Mouse (Mus musculus) gastrocnemius, postnatal 14 days (tissue): ENCODE results near the gene Slc12a8. TPM values are rescaled to one million over a fixed set of nuclear protein-coding genes. Genes with fewer than 3 reads are reported as not detected.

Source experiments
- DNase-seq: peaks from one replicate; pipeline ENCODE4 v3.0.0; 2021; ENCODE audit warnings: mixed read lengths
- intact Hi-C: fragments of 180-260 bp; cut with DNase I; formaldehyde crosslinking; loops from one replicate; pipeline ENCODE4 v1.15.1; 2025; ENCODE audit warnings: low total_unique reads
- total RNA-seq, 2 experiments: library from RNA; stranded (reverse); gene quantifications; 2 replicates each; pipeline ENCODE4 v1.2.3; 2021

The Slc12a8 gene
- total RNA-seq, 2 experiments from 2014 or later, result 0.20 to 0.21 TPM

DNA sequence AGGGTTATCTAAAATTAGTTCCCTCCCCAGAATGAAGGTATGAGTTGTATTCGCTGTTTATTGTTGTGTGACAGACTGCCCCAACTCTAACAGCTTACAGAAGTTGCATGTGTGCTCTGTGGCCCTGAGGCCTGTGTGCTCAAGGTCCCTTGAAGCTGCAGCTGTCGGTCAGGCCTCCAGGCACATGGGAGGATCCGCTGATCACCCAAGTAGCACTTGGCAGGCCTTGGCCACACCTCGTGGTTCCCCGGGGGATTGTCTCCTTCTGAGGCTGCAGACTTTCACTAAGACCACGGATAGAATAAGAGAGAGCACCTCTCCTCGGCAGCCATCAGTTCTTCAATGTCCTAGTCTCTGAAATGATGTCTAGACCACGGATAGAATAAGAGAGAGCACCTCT lies 19.3 kb downstream of the Slc12a8 start:
- DNase-seq, result no peak
- intact Hi-C loops, result no loop called here

GRCm38 (mm10) chr16:33537499-33538225 lies 20.5 kb downstream of the Slc12a8 start:
- intact Hi-C loops, result no loop called here
- no peak for DNase-seq

DNA sequence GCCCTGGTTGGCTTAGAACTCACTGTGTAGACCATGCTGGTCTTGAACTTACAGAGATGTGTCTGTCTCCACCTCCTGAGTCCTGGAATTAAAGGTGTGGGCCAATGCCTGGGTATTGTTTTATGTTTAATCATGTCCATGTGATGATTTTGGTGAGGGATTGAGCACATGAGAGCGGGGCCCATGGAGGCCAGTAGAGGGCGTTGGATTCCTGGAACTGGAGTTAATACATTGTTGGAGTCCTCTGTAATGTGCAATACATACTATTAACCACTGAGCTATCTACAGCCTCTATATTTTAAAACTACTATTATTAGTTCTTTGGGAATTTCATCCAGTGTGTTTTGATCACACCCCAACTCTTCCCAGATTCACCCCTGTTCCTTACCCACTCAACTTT lies 27.2 kb downstream of the Slc12a8 start:
- no peak for DNase-seq
- intact Hi-C loops, result no loop called here

GRCm38 (mm10) chr16:33545530-33545929 lies 28.4 kb downstream of the Slc12a8 start:
- intact Hi-C loops, result no loop called here
- no peak for DNase-seq

DNA sequence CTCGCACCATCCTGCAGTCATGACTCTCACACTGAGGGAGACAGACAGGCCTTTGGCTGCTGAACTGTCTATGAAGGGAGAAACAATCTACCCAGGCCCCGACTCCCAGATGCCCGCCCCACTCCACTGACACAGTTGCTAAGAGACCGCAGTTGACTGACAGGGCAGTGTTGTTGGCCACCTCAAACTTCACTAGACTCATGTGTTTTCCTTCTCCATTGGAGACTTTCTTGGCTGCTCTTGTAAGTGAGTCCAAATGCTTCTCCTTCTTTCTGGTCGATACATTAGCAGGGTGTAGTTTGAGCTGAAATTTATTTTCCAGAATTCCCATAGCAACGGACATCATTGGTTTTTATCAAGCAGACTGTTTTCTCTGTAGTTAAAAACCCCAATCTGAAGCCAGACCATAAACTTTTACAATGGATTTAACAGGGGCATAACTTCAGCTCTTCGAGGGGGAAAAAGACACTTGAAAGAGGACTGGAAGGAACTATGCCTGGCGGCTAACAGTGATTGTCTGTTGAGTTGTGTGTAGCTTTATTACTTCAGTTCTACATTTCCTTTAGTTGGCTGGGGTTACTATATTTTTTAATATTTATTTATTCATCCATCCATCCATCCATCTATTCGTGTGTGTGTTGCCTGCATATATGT lies 36.7 kb downstream of the Slc12a8 start:
- DNase-seq, result peak; percentile 40
- intact Hi-C loops, result loop anchor here (10.0 kb wide), 1 partner anchor 239 kb away; no protein-coding TSS in a partner anchor

DNA sequence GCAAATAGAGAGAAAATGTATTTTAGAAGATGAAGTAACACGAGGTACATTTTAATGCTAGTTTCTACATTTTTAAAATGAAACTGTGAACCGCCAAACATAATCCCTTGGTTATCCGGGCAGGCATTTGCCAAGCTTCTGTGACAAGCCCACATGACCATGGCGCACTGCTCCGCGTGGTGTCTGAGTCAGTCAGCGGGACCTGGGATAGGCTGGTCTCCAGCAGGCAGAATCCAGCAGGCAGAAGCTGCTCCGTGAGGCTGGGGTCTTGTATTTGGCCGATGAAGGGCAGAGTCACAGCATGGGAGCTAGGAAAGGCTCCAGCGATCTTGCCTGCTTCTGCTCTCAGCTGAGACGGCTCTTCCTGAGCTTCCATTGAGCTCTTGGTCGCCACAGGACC lies 41.0 kb downstream of the Slc12a8 start:
- no peak for DNase-seq
- intact Hi-C loops, result loop anchor here (10.0 kb wide), 1 partner anchor 243 kb away; no protein-coding TSS in a partner anchor

DNA sequence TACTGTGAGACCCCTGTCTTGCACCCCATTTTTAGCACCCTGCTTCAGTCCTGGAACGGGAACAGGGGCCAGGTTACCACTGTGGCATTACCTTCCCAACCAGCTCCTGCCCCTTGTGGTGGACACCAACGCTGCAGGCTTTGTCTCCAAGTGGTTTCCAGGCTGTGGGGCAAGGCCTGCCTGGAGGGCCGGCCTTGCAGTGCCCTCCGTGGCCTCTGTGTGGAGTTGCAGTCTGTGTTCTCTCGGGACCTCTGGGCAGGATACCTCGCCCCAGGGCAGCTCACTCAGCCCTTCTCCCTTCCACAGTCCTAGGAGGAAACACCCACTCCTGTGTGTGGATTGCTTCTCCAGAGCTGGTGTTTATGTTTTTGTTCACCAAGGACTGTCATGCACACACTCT lies 43.2 kb downstream of the Slc12a8 start:
- DNase-seq, result peak; percentile 86
- intact Hi-C loops, result loop anchor here (2.0 kb wide), 1 partner anchor 181 kb away; no protein-coding TSS in a partner anchor

- intact Hi-C loops, result loop anchor here (2.0 kb wide), 1 partner anchor 179 kb away; no protein-coding TSS in a partner anchor
- DNase-seq, result no peak
Measured at GRCm38 (mm10) chr16:33561308-33562009, 44.3 kb downstream of the Slc12a8 start.

- DNase-seq, result no peak
- intact Hi-C loops, result no loop called here
Measured at GRCm38 (mm10) chr16:33562874-33563537, 45.9 kb downstream of the Slc12a8 start.

DNA sequence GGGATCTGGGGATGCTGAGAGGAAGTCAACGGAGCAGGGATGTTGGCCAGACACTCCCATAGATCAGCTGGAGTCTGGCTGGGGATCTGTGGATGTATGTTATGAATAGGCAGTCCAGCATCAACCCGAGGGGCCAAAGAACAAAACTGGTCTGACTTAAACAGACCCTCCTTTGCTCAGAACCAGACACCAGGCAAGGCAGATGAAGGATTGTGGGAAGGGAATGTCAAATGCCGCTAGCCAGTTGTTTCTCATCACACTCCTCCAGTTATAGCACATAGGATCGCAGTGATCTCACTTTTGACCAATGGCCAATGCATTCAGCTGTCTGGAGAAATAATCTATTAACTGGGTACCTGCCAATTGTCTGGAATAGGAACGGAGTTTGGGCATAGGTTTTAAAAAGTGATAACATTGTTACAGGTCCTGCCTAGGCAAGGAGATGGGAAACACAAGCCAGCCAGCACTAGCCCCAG lies 46.4 kb downstream of the Slc12a8 start:
- no peak for DNase-seq
- intact Hi-C loops, result no loop called here

- DNase-seq, result no peak
- intact Hi-C loops, result no loop called here
Measured at GRCm38 (mm10) chr16:33566467-33566866, 49.3 kb downstream of the Slc12a8 start.

DNA sequence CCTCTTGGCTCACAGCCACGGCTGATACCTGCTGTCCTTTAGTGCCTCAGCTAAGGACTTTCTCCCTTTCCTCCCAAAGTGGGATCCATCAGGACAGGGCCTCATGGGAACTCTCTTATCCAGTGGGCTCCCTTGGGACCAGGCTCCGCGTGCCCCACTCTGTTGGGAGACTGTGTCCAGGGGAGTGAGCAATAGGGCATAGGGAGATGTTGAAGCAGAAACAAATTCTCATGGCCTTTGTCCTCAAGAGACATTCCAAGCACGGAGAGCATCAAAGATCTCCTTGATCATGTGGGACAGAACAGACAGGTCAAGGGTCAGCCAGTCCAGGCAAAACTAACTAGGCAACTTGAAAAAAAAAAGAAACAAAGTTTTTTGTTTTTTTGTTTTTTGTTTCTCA lies 50.6 kb downstream of the Slc12a8 start:
- no peak for DNase-seq
- intact Hi-C loops, result no loop called here

GRCm38 (mm10) chr16:33568269-33569016 lies 51.3 kb downstream of the Slc12a8 start:
- intact Hi-C loops, result no loop called here
- DNase-seq, result no peak

DNA sequence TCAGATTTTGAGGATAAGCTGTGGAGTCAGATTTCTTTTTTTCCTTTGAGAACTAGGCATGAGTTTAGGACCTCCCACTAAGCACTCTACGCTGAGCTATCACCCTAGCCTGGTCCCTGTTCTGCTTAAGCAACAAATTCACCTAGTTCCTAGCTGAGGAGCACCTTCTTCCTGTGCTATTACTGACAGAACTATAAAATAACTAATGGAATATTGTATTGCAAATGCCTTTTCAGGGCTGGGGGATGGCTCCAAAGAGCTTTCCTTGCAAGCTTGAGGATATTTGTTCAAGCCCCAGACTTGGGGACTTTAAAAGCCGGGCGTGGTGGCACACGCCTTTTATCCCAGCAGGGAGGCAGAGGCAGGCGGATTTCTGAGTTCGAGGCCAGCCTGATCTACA lies 55.5 kb downstream of the Slc12a8 start:
- DNase-seq, result no peak
- intact Hi-C loops, result no loop called here

GRCm38 (mm10) chr16:33573703-33574102 lies 56.6 kb downstream of the Slc12a8 start:
- intact Hi-C loops, result no loop called here
- no peak for DNase-seq

GRCm38 (mm10) chr16:33575728-33576127 lies 58.6 kb downstream of the Slc12a8 start:
- intact Hi-C loops, result no loop called here
- DNase-seq, result no peak

- intact Hi-C loops, result no loop called here
- DNase-seq, result peak; percentile 69
Measured at GRCm38 (mm10) chr16:33576271-33577189, 59.4 kb downstream of the Slc12a8 start.

GRCm38 (mm10) chr16:33578462-33578861 lies 61.3 kb downstream of the Slc12a8 start:
- intact Hi-C loops, result no loop called here
- peak; percentile 52 for DNase-seq
